Mouse (Mus musculus) left cerebral cortex, adult 9 months (tissue): ENCODE data around the gene Cenpo.

Experiments
- DNase-seq, 2 experiments: peaks; one replicate each; pipeline ENCODE4 v3.0.0; 2022; ENCODE audit warnings: low spot score in 2 of 2

Gene Cenpo

DNA sequence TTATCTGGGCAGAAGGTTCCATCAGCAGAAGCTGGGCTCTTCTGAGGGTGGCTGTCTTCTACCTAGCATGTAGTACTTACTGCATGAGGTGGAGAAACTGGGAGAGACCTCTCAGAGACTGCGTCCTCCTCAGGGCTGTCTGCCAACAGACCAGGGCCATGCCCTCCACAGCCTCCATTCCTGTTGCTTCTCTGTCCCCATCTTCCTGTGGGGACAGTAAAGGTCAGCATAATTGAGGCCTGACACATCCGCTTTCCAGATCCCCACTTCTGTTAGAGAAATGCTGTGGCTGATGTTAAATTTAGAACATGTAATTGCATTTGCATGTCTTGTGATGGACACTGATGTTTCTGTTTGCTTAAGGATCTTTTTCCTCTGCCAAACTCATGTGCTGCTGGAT, 83.2 kb downstream of the Cenpo start:
- no peak for DNase-seq
